Mouse (Mus musculus) kidney, adult 2 months (tissue): ENCODE data around the gene Hba-a1.

Experiments used
- CTCF ChIP-seq: fragments of 200-500 bp; conservative IDR thresholded peaks from 2 replicates; pipeline ENCODE4 v1.5.1; 2011; ENCODE audit warnings: low read depth, mild to moderate bottlenecking, control low read depth, low read length, moderate library complexity, mixed read lengths; ENCODE audit not compliant: insufficient read depth, insufficient read length
- POLR2A ChIP-seq: fragments of 200-500 bp; IDR thresholded peaks from one replicate; pipeline ENCODE4 v1.6.1; 2011; ENCODE audit warnings: low read depth, low read length, control low read depth

- no peak for TF ChIP-seq CTCF
- no peak for TF ChIP-seq POLR2A
Observed at GRCm38 (mm10) chr11:32297866-32298531, 14.7 kb downstream of the Hba-a1 start.
